In the genomic region with DNA sequence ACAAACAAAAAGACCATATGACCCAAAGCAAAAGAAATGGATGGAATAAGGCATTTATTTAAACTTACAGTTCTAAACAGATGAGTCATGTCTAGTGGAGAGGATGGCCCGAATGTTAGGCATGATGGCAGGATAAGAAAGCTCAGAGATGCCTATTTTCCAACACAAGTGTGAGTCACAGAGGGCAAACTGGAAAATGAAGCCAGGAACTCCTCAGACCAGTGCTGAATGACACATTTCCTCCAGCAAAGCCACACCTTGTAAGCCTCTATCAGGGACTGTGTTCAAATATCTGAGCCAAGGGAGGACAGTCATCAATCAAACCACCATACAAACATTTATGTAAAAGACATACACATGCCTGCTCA, we compare ENCODE assay signal across 1 mouse cellular context.
TF ChIP-seq lines count a peak whose summit lies in the region.

No protein-coding gene starts in this region.

TF ChIP-seq in MEL, 35 proteins besides CTCF, POLR2A, EP300 and RAD21 (continued from another document):
- TF ChIP-seq POLR2AphosphoS5 (IDR thresholded peaks at IDR 0.05; ENCODE audit: borderline replicate concordance, low read depth, low read length) (no peak), MAFK (IDR thresholded peaks at IDR 0.05; ENCODE audit: borderline replicate concordance, low read depth, low read length) (no peak), TCF12 (IDR thresholded peaks at IDR 0.05; ENCODE audit: low read depth, low read length) (no peak)
